Mouse (Mus musculus): ENCODE data around the gene Napsa. TPM values are rescaled to one million over a fixed set of nuclear protein-coding genes. Genes with fewer than 3 reads are reported as not detected.

Gene Napsa
- polyA plus RNA-seq, 1 experiment from 2014 or later = 0.42 TPM

- 87% methylated on average over 15 of the region's 15 CpGs for WGBS
Observed at GRCm38 (mm10) chr7:44628402-44629034, 56.3 kb downstream of the Napsa start.

DNA sequence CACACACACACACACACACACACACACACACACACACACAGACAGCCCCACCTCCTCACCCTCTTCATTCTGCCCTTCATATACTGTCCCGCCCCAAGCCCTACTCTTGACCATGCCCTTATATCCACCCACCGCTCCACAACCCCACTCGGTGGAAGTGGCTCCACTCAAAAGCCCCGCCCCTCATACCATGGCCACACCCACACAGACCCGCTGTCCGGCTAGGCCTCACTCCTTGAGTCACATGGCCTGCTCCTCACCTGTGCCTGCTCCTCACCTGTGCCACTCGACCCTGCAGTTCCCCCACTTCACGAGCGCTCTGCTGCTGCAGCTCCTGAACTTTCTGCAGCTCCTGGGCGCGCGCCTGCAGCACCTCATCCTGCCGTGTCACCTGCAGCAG lies 58.3 kb downstream of the Napsa start:
- no peak for DNase-seq (ENCODE audit: low spot score)
- no peak overlapping the region for H3K4me3 ChIP-seq
- 80% methylated on average over 13 of the region's 13 CpGs for WGBS
- H3K36me3 ChIP-seq = no peaks in the 10 kb centered on the region
- H3K9me3 ChIP-seq (replicated peaks) = no peaks in the 10 kb centered on the region
- H3K27ac ChIP-seq (replicated peaks) = no peak overlapping the region
- peaks cover 36% of the 10 kb centered on the region for H3K27me3 ChIP-seq (ENCODE audit: low read depth, poor library complexity, severe bottlenecking)
- no peaks in the 10 kb centered on the region for H3K4me1 ChIP-seq

More at GRCm38 (mm10) chr7:44628402-44629034, 56.3 kb downstream of the Napsa start:
- DNase-seq (ENCODE audit: low spot score) = no peak
- no peaks in the 10 kb centered on the region for H3K36me3 ChIP-seq
- H3K4me3 ChIP-seq = no peak overlapping the region
- no peaks in the 10 kb centered on the region for H3K9me3 ChIP-seq (replicated peaks)
- H3K4me1 ChIP-seq = peaks cover 6% of the 10 kb centered on the region
- H3K27ac ChIP-seq (replicated peaks) = no peak overlapping the region
- H3K27me3 ChIP-seq (ENCODE audit: low read depth, poor library complexity, severe bottlenecking) = peaks cover 20% of the 10 kb centered on the region

DNA sequence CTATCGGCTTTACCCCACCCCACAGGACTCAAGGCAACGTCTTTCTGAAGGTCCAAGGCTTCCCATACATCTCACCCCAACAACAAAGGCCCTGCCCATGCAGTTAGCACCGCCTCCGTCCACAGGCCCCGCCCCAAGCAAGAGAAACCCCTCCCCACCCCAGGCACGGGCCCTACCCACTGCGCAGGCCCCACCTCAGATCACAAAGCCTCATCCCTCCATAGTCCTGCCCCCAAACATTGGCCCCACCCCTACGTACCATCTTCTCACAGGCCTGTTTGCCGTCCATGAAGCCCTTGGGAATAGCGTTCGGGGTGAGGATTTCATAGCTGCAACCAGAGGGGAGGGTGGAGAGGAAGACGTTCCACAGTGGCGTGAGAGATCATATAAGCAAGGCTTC lies 60.5 kb downstream of the Napsa start:
- Histone ChIP-seq H3K9me3 (replicated peaks) (0 out of 2 replicates have a peak, but pooled peaks cover 5% of the 10 kb centered on the region), H3K36me3 (no peaks in the 10 kb centered on the region), H3K27me3 (ENCODE audit: low read depth, poor library complexity, severe bottlenecking) (peaks cover 46% of the 10 kb centered on the region), H3K27ac (replicated peaks) (no peak overlapping the region), H3K4me3 (no peak overlapping the region), H3K4me1 (no peaks in the 10 kb centered on the region)
- DNase-seq (ENCODE audit: low spot score) = no peak
- WGBS = 22% methylated on average over 13 of the region's 13 CpGs

GRCm38 (mm10) chr7:44633407-44633806 lies 61.2 kb downstream of the Napsa start:
- peaks cover 54% of the 10 kb centered on the region for H3K27me3 ChIP-seq (ENCODE audit: low read depth, poor library complexity, severe bottlenecking)
- peak; percentile 43 for DNase-seq (ENCODE audit: low spot score)
- H3K4me3 ChIP-seq = no peak overlapping the region
- 19% methylated on average over 15 of the region's 15 CpGs for WGBS
- peaks cover under 1% of the 10 kb centered on the region; the same call in 1 of the 2 replicates for H3K4me1 ChIP-seq
- H3K27ac ChIP-seq (replicated peaks) = no peak overlapping the region
- 0 out of 2 replicates have a peak, but pooled peaks cover 7% of the 10 kb centered on the region for H3K9me3 ChIP-seq (replicated peaks)
- no peaks in the 10 kb centered on the region for H3K36me3 ChIP-seq

Small RNA genes lying within 50 kb of the gene (microRNA-seq; reads per million reads assigned to microRNA genes)
- gene Mir7053 = not detected

Other genes starting within 250 kb of the Napsa start
- gene Syt3, start 188.3 kb upstream of the Napsa start, polyA plus RNA-seq (2016; fragmentation: Nextera tagmentation; extraction: Ambion mirVana) = 1.9 and 2.0 TPM in 2 replicates
- gene 1700008O03Rik, start 186.6 kb upstream of the Napsa start, polyA plus RNA-seq (2016; fragmentation: Nextera tagmentation; extraction: Ambion mirVana) = 1.7 TPM in 2 replicates
- 2.4 and 3.5 TPM in 2 replicates for gene Lrrc4b, start 143.4 kb upstream of the Napsa start, polyA plus RNA-seq (2016; fragmentation: Nextera tagmentation; extraction: Ambion mirVana)
- 0.99 and 2.0 TPM in 2 replicates for gene Aspdh, start 107.0 kb upstream of the Napsa start, polyA plus RNA-seq (2016; fragmentation: Nextera tagmentation; extraction: Ambion mirVana)
- gene Josd2, start 104.4 kb upstream of the Napsa start, polyA plus RNA-seq (2016; fragmentation: Nextera tagmentation; extraction: Ambion mirVana) = 71.6 and 76.8 TPM in 2 replicates
- gene Emc10, start 75.9 kb upstream of the Napsa start, polyA plus RNA-seq (2016; fragmentation: Nextera tagmentation; extraction: Ambion mirVana) = 104 and 108 TPM in 2 replicates
- gene Fam71e1, start 75.8 kb upstream of the Napsa start, polyA plus RNA-seq (2016; fragmentation: Nextera tagmentation; extraction: Ambion mirVana) = 20.5 and 27.6 TPM in 2 replicates
- gene Mybpc2, start 47.7 kb upstream of the Napsa start, polyA plus RNA-seq (2016; fragmentation: Nextera tagmentation; extraction: Ambion mirVana) = 0.05 and 0.20 TPM in 2 replicates
- gene Spib, start 40.3 kb upstream of the Napsa start, polyA plus RNA-seq (2016; fragmentation: Nextera tagmentation; extraction: Ambion mirVana) = not detected in 2 replicates
- gene Pold1, start 23.5 kb upstream of the Napsa start, polyA plus RNA-seq (2016; fragmentation: Nextera tagmentation; extraction: Ambion mirVana) = 168 and 179 TPM in 2 replicates
- gene Nr1h2, start 18.4 kb upstream of the Napsa start, polyA plus RNA-seq (2016; fragmentation: Nextera tagmentation; extraction: Ambion mirVana) = 82.8 and 84.2 TPM in 2 replicates
- 1.1 and 1.2 TPM in 2 replicates for gene Kcnc3, start 18.3 kb downstream of the Napsa start, polyA plus RNA-seq (2016; fragmentation: Nextera tagmentation; extraction: Ambion mirVana)
- gene Myh14, start 98.5 kb downstream of the Napsa start, polyA plus RNA-seq (2016; fragmentation: Nextera tagmentation; extraction: Ambion mirVana) = 1.0 and 1.1 TPM in 2 replicates
- not detected in 2 replicates for gene Izumo2, start 136.4 kb downstream of the Napsa start, polyA plus RNA-seq (2016; fragmentation: Nextera tagmentation; extraction: Ambion mirVana)
- 44.7 and 49.5 TPM in 2 replicates for gene Vrk3, start 176.0 kb downstream of the Napsa start, polyA plus RNA-seq (2016; fragmentation: Nextera tagmentation; extraction: Ambion mirVana)
- 3.2 and 3.6 TPM in 2 replicates for gene Zfp473, start 178.7 kb downstream of the Napsa start, polyA plus RNA-seq (2016; fragmentation: Nextera tagmentation; extraction: Ambion mirVana)
- gene Nup62, start 243.7 kb downstream of the Napsa start, polyA plus RNA-seq (2016; fragmentation: Nextera tagmentation; extraction: Ambion mirVana) = 154 and 162 TPM in 2 replicates
- gene Il4i1, start 244.0 kb downstream of the Napsa start, polyA plus RNA-seq (2016; fragmentation: Nextera tagmentation; extraction: Ambion mirVana) = 1.2 and 1.8 TPM in 2 replicates
- gene Atf5, start 244.3 kb downstream of the Napsa start, polyA plus RNA-seq (2016; fragmentation: Nextera tagmentation; extraction: Ambion mirVana) = 4.6 and 4.7 TPM in 2 replicates

Data from midbrain, embryonic 10.5 days (tissue).